Mouse (Mus musculus) c-Kit-negative CD71-positive TER-119-positive erythroid progenitor cells, embryonic 14.5 days (primary cell): ENCODE measurements around the gene Btbd17.
A peak's percentile ranks its signal among the peaks of the same experiment; 100 is the strongest.

Experiments used
- DNase-seq: peaks from one replicate; pipeline ENCODE4 v3.0.0-alpha.2; 2013; ENCODE audit warnings: low read depth, low spot score

Btbd17 gene

DNA sequence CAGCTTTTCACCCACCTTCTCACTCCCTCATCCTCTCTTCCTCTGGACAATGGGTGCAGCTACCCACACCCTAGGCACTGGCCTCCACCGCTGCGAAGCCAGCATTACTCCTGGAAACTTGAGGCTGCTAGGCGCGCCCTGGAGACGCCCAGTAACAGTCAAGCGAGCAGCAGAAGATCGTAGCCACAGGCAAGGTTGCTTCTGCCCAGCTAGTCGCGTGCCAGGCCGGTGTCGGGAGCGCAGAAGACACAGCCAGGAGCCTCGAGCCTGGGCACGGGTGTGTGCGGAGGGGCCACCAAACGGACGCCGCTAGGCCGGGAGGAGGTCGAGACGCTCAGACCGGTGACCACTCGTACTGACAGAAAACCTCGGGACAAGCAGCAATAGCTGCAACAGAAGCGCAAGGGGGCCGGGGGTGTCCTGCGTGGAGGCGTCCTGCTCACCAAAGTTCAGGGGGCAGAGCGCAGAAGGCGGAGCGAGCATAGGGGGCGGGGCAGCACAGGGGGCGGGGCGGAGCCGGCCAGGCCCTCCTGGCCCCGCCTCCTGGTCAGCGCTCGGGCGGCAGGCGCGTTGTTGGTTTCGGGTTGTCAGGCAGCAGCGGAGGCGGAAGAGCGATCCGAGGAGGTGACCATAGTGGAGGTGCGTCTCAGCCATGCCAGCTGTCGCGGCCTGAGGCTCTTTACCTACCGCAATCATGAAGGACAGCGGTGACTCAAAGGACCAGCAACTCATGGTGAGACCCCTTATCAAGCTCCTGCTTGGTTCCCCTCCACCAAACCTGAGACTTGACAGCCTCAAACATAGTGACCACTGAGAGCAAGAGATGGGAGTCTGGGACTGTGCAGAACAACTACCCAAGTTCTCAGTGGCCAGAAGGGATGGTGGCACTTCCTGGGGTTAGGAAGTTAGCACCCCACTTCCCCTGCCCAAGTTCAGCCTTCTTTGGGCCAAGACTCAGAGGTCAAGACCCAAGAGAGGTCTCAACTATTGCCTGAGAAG lies 30.6 kb downstream of the Btbd17 start, which contains the start of gene Kif19a:
Gene Kif19a (plus strand): TSS at position 569 of the 999 bp plus-strand sequence.
- DNase-seq, result no peak

- DNase-seq, result no peak
These were observed 48.1 kb downstream of the Btbd17 start for GRCm38 (mm10) chr11:114747564-114748138.

DNA sequence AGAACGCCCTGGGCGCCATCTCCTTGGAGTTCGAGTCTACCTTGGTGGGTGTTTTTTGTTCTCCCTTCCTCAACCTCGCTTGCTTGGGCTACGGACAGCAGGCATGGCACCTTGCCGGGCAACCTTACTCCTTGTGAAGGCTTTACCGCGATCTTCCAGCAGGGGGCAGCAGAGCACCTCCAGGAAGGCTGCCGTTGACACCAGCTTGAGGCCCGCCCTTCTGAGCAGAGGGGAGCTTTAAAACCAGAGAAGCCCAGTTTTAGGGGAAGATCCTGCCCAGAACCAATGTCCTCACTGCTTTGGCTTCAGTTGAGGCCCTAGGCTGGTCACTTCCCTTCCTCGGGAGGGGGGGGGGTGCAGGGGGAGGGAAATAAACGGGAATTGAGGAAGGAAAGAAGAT lies 50.6 kb downstream of the Btbd17 start:
- DNase-seq, result peak; percentile 32

DNA sequence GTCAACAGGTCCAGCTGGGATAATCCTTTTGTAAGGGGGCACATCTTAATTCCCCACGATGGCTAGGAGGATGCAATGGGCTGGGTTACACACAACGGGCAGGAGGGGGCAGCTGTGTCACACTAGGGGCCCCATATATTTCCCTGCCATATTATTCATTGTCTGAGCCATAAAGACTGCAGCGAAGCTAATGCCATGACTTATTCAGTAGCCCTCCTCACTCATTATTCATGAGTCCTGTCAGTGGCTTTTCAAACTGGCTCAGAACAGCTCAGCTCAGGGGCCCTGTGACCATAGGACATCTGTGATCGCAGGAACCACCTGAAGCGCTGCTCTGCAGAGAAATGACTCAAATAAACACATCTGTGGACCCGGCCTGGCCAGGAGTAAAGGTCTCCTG lies 54.3 kb downstream of the Btbd17 start:
- DNase-seq, result no peak
